Mouse (Mus musculus): Measurements from ENCODE around the gene Gpat3.

The Gpat3 gene

GRCm38 (mm10) chr5:100845485-100845847 lies at the start of gene Gpat3:
Gene Gpat3 (plus strand): TSS chr5:100845713.
- peak; percentile 95 for DNase-seq

- DNase-seq, result peak; percentile 99
Observed at GRCm38 (mm10) chr5:100798165-100798860, 47.2 kb upstream of the Gpat3 start, which contains the start of the genes Helq and Mrps18c. Gene Helq (minus strand): TSS chr5:100798598. Gene Mrps18c (plus strand): TSS chr5:100798627.

GRCm38 (mm10) chr5:100818341-100818740 lies 27.2 kb upstream of the Gpat3 start:
- no peak for DNase-seq

- peak; percentile 73 for DNase-seq
Observed at GRCm38 (mm10) chr5:100819568-100820480, 25.7 kb upstream of the Gpat3 start.

GRCm38 (mm10) chr5:100820483-100821184 lies 24.9 kb upstream of the Gpat3 start, which contains the start of gene Abraxas1:
Gene Abraxas1 (minus strand): TSS chr5:100820965.
- peak; percentile 98 for DNase-seq

- DNase-seq, result peak; percentile 71
Observed at GRCm38 (mm10) chr5:100821375-100821774, 24.1 kb upstream of the Gpat3 start.

GRCm38 (mm10) chr5:100822826-100823225 lies 22.7 kb upstream of the Gpat3 start:
- peak; percentile 64 for DNase-seq

GRCm38 (mm10) chr5:100825975-100826374 lies 19.5 kb upstream of the Gpat3 start:
- peak; percentile 18 for DNase-seq

GRCm38 (mm10) chr5:100826531-100826930 lies 19.0 kb upstream of the Gpat3 start:
- DNase-seq, result peak; percentile 41

- peak; percentile 54 for DNase-seq
Observed at GRCm38 (mm10) chr5:100828701-100829100, 16.8 kb upstream of the Gpat3 start.

- peak; percentile 45 for DNase-seq
Observed at GRCm38 (mm10) chr5:100832680-100833079, 12.8 kb upstream of the Gpat3 start.

- DNase-seq, result peak; percentile 66
Observed at GRCm38 (mm10) chr5:100833841-100834240, 11.7 kb upstream of the Gpat3 start.

GRCm38 (mm10) chr5:100835862-100836538 lies 9.5 kb upstream of the Gpat3 start:
- DNase-seq, result peak; percentile 85

GRCm38 (mm10) chr5:100837907-100838306 lies 7.6 kb upstream of the Gpat3 start:
- peak; percentile 98 for DNase-seq

- DNase-seq, result no peak
Observed at GRCm38 (mm10) chr5:100844485-100844884, 1.0 kb upstream of the Gpat3 start.

GRCm38 (mm10) chr5:100845848-100846598 lies 510 bp downstream of the Gpat3 start:
- DNase-seq, result peak; percentile 98

GRCm38 (mm10) chr5:100846599-100846920 lies 1.0 kb downstream of the Gpat3 start:
- no peak for DNase-seq

GRCm38 (mm10) chr5:100847143-100847542 lies 1.6 kb downstream of the Gpat3 start:
- no peak for DNase-seq

- DNase-seq, result peak; percentile 43
Observed at GRCm38 (mm10) chr5:100853963-100854362, 8.4 kb downstream of the Gpat3 start.

GRCm38 (mm10) chr5:100856552-100856951 lies 11.0 kb downstream of the Gpat3 start:
- no peak for DNase-seq

GRCm38 (mm10) chr5:100860417-100861053 lies 15.0 kb downstream of the Gpat3 start:
- DNase-seq, result peak; percentile 98
